Mouse (Mus musculus) brain, embryonic 14.5 days (tissue): ENCODE results near the gene Agfg1.

ENCODE experiments used
- CTCF ChIP-seq: fragments of 200-500 bp; IDR thresholded peaks from 2 replicates; pipeline ENCODE4 v1.5.1; 2012; ENCODE audit warnings: inconsistent platforms, mild to moderate bottlenecking, moderate library complexity, borderline replicate concordance; ENCODE audit not compliant: insufficient read depth, insufficient read length; ENCODE audit errors: extremely low read depth
- POLR2A ChIP-seq: fragments of 200-500 bp; IDR thresholded peaks from 2 replicates; pipeline ENCODE4 v1.6.1; 2012; ENCODE audit warnings: mild to moderate bottlenecking, inconsistent platforms, borderline replicate concordance; ENCODE audit not compliant: poor library complexity, insufficient read depth, insufficient read length, severe bottlenecking; ENCODE audit errors: extremely low read depth

- TF ChIP-seq POLR2A (no peak), CTCF (no peak)
Observed at GRCm38 (mm10) chr1:82905886-82906285, 66.6 kb downstream of the Agfg1 start.
